27 mouse cellular contexts compared by ENCODE assay signal in genomic region chr12:53168189-53169003, GRCm38 (mm10).
"Had no signal": no experiment of that assay in that cellular context is flagged by ENCODE, and none has a peak within 500 bp of the region (broad histone marks: within the 10 kb centered on the region; RNA-seq: fewer than 3 reads in every experiment).

No protein-coding gene starts in this region.

- DNase-seq: cerebellum, adult 9-10 months; cerebellum, adult 9-11 months; cerebellum, postnatal 10 days; cerebellum, postnatal 14 days; cerebellum, postnatal 25 days; cerebellum, postnatal 36 days; embryo, embryonic 11 days; forebrain, postnatal 0 days; gastrocnemius, adult 2 months; gastrocnemius, postnatal 10 days; gastrocnemius, postnatal 14 days; gastrocnemius, postnatal 25 days; gastrocnemius, postnatal 36 days; heart, adult 11 months; heart, adult 18-20 months; heart, adult 2 months had no signal

- H3K27me3 ChIP-seq: embryonic facial prominence, embryonic 12.5 days; embryonic facial prominence, embryonic 13.5 days; embryonic facial prominence, embryonic 15.5 days; forebrain, embryonic 12.5 days; forebrain, embryonic 13.5 days; forebrain, embryonic 15.5 days had no signal

- H3K9me3 ChIP-seq: embryonic facial prominence, embryonic 10.5 days; embryonic facial prominence, embryonic 12.5 days; embryonic facial prominence, embryonic 13.5 days; embryonic facial prominence, embryonic 15.5 days; forebrain, embryonic 10.5 days; forebrain, embryonic 12.5 days; forebrain, embryonic 13.5 days; forebrain, embryonic 15.5 days had no signal

- H3K36me3 ChIP-seq: embryonic facial prominence, embryonic 10.5 days; embryonic facial prominence, embryonic 12.5 days; embryonic facial prominence, embryonic 13.5 days; embryonic facial prominence, embryonic 15.5 days; forebrain, embryonic 10.5 days; forebrain, embryonic 12.5 days; forebrain, embryonic 15.5 days had no signal

- H3K4me1 ChIP-seq: embryonic facial prominence, embryonic 10.5 days; embryonic facial prominence, embryonic 12.5 days; embryonic facial prominence, embryonic 13.5 days; embryonic facial prominence, embryonic 15.5 days; forebrain, embryonic 10.5 days; forebrain, embryonic 12.5 days; forebrain, embryonic 13.5 days; forebrain, embryonic 15.5 days had no signal

- H3K27ac ChIP-seq: embryonic facial prominence, embryonic 10.5 days; embryonic facial prominence, embryonic 12.5 days; embryonic facial prominence, embryonic 13.5 days; embryonic facial prominence, embryonic 15.5 days; forebrain, embryonic 10.5 days; forebrain, embryonic 12.5 days; forebrain, embryonic 13.5 days; forebrain, embryonic 15.5 days; gastrocnemius, adult 2 months; heart, adult 2 months had no signal

- H3K9ac ChIP-seq: embryonic facial prominence, embryonic 12.5 days; embryonic facial prominence, embryonic 13.5 days; embryonic facial prominence, embryonic 15.5 days; forebrain, embryonic 12.5 days; forebrain, embryonic 13.5 days; forebrain, embryonic 15.5 days; forebrain, postnatal 0 days had no signal

- H3K4me3 ChIP-seq: embryonic facial prominence, embryonic 10.5 days; embryonic facial prominence, embryonic 12.5 days; embryonic facial prominence, embryonic 13.5 days; embryonic facial prominence, embryonic 15.5 days; erythroblast, embryonic 14.5 days; forebrain, embryonic 10.5 days; forebrain, embryonic 12.5 days; forebrain, embryonic 13.5 days; forebrain, embryonic 15.5 days; gastrocnemius, adult 2 months; heart, adult 2 months had no signal

- ATAC-seq: forebrain, embryonic 13.5 days; forebrain, embryonic 14.5 days; forebrain, embryonic 15.5 days; forebrain, embryonic 16.5 days; forebrain, postnatal 0 days had no signal

- H3K4me2 ChIP-seq: embryonic facial prominence, embryonic 12.5 days; embryonic facial prominence, embryonic 13.5 days; embryonic facial prominence, embryonic 15.5 days; forebrain, embryonic 12.5 days; forebrain, embryonic 13.5 days; forebrain, embryonic 15.5 days had no signal
